Mouse (Mus musculus) kidney, adult 2 months (tissue): ENCODE measurements around the gene Fars2.

Experiments used
- CTCF ChIP-seq: fragments of 200-500 bp; conservative IDR thresholded peaks from 2 replicates; pipeline ENCODE4 v1.5.1; 2011; ENCODE audit warnings: low read depth, mild to moderate bottlenecking, control low read depth, low read length, moderate library complexity, mixed read lengths; ENCODE audit not compliant: insufficient read depth, insufficient read length
- POLR2A ChIP-seq: fragments of 200-500 bp; IDR thresholded peaks from one replicate; pipeline ENCODE4 v1.6.1; 2011; ENCODE audit warnings: low read depth, low read length, control low read depth

GRCm38 (mm10) chr13:36297950-36298781, 181.0 kb downstream of the Fars2 start:
- TF ChIP-seq CTCF (no peak), POLR2A (no peak)
